Mouse (Mus musculus): ENCODE measurements around the gene Gm37240.
A peak's percentile ranks its signal among the peaks of the same experiment; 100 is the strongest.
"Not testable (repeated sequence)": the region's sequence is repeated elsewhere in the genome, so short reads cannot be mapped to it uniquely, and the experiment has no call there.

Gene Gm37240

GRCm38 (mm10) chr3:84926140-84926539, 961.2 kb downstream of the Gm37240 start:
- DNase-seq, result peak; percentile 72

GRCm38 (mm10) chr3:84925229-84925628, 962.1 kb downstream of the Gm37240 start:
- DNase-seq, result no peak

GRCm38 (mm10) chr3:84923670-84924069, 963.6 kb downstream of the Gm37240 start:
- no peak for DNase-seq

GRCm38 (mm10) chr3:84923256-84923655, 964.1 kb downstream of the Gm37240 start:
- DNase-seq, result no peak

- DNase-seq, result peak; percentile 60
These were observed 965.5 kb downstream of the Gm37240 start for GRCm38 (mm10) chr3:84921704-84922420.

GRCm38 (mm10) chr3:84917903-84918679, 969.2 kb downstream of the Gm37240 start:
- DNase-seq, result no peak

- DNase-seq, result no peak
These were observed 973.0 kb downstream of the Gm37240 start for GRCm38 (mm10) chr3:84914284-84914683.

GRCm38 (mm10) chr3:84906528-84906927, 980.8 kb downstream of the Gm37240 start:
- peak; percentile 31 for DNase-seq

DNA sequence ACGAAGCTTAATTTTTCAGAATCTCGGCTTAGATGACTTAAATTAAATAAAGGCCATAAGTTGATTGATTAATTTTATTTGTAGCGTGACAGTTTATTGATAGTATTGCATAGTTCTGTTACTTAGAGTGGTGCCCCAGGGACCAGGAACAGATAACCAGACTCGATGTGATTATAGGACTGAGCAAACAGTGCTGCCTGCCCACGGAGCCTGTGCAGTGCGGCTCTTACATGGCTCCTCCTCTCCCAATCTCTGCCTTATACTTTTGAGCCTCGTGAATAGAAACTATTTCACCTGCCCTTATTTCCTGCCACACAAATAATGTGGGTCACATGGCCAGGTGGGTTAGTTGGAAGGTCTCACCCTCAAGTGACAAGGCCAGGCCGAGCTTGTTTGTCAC, 989.4 kb downstream of the Gm37240 start:
- no peak for DNase-seq

- no peak for DNase-seq
These were observed 996.3 kb downstream of the Gm37240 start for GRCm38 (mm10) chr3:84890983-84891382.

DNA sequence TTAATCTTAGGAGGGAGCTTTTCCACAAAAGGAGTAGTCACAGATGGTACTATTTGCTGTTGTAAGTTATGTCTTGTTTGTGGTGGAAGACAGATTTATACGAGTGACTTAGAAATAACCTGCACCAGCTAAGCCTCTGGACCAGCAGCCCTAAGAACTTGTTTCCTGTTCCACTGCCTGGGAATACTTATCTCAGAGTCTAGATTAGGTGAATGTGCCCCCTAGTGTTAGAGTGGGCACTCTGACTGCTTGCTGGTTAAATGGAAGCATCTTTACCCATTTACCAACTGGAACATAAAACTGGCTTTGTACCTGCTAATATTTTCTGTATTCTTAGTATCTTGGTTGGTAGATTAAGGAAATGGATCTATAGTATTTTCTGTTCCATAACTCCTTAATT, 997.7 kb downstream of the Gm37240 start:
- DNase-seq, result peak; percentile 45

- peak; percentile 13 for DNase-seq
These were observed 1003.4 kb downstream of the Gm37240 start for GRCm38 (mm10) chr3:84883817-84884483.

DNA sequence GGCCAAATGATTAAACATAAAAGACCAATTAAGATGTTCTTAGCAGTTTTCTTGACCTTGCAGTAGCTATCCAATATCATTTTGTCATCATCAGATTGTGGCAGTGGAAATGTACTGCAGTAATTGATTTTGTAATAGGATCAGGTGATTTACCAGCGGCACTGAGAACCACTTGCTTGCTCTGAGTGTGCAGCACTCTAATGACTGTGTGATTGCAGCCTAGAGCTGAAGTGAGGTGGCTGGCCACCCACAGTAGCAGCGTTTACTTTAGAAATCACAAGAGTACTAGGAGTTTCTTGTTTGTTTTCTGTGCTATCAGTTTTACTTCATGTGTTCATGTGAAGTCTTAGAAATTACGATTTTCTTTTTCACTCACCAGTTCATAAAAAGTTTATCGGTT, 1011.1 kb downstream of the Gm37240 start:
- no peak for DNase-seq

DNA sequence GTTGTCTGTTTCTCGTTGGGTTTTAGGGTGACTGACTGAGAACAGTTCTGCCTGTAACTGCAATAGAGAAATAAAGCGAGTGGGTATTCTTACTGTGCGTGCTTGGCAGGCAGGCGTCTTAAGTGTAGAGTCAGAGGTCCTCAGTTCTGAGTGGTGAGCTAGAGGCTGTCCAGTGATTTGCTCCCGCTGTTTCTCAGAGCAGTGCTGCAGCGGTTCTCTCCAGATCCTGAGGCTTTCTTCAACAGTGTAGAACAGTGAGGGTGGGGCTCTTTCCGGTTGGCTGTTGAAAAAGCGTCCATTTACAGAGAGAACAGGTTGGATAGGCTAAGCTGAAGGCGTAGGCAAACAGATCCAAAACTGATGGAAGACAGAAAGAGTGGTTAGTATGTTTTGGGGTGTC, 1012.0 kb downstream of the Gm37240 start:
- DNase-seq, result no peak

- DNase-seq, result no peak
These were observed 1017.2 kb downstream of the Gm37240 start for GRCm38 (mm10) chr3:84870126-84870525.

GRCm38 (mm10) chr3:84867991-84868390, 1019.3 kb downstream of the Gm37240 start:
- DNase-seq, result no peak

GRCm38 (mm10) chr3:84867434-84867975, 1019.8 kb downstream of the Gm37240 start:
- no peak for DNase-seq

DNA sequence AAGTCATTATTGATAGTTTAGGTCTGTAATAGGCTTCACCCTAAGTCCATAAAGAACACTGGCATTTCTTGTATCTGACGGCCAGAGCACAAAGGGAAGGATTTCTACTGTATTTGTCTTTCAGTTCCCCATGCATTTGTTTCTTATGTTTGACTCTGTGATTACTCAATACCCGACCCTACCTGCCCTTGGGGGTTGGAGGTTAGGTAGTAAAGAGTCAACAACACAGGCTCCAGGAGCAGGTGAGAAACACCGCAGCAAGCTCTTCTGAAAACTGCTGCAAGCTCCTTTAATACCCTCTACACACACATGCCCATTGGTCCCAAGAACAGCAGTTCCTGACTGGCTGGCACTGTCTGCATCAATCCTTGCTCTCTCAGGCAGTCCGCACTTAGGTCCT, 1020.5 kb downstream of the Gm37240 start:
- DNase-seq, result no peak

- no peak for DNase-seq
These were observed 1021.6 kb downstream of the Gm37240 start for GRCm38 (mm10) chr3:84865684-84866083.

- not testable (repeated sequence) for DNase-seq
These were observed 1025.5 kb downstream of the Gm37240 start for GRCm38 (mm10) chr3:84861817-84862216.

DNA sequence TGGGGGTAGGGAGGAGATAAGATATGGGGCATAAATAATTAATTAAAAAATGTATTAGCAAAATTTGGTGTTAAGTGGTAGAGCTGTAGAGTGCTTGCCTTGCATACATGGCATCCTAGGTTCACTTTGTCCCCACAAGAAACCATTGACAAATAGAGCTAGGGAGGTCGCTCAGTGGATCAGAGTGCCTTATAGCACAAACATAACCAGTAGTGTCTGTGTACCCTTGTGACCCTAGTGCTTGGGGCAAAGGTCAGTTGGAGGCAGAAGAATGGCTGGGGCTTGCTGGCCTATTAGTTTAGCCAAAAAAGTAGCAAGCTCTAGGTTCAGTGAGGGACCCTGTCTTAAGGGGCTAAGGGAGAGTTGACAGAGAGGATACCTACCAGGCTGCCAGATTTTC, 1026.6 kb downstream of the Gm37240 start:
- DNase-seq, result no peak

GRCm38 (mm10) chr3:84854440-84854839, 1032.9 kb downstream of the Gm37240 start:
- DNase-seq, result no peak

GRCm38 (mm10) chr3:84852877-84853276, 1034.4 kb downstream of the Gm37240 start:
- peak; percentile 76 for DNase-seq
